Mouse (Mus musculus): ENCODE data around the gene Zpbp2.
"Not testable (repeated sequence)": the region's sequence is repeated elsewhere in the genome, so short reads cannot be mapped to it uniquely, and the experiment has no call there.

The Zpbp2 gene

GRCm38 (mm10) chr11:98590548-98591445 lies 39.9 kb downstream of the Zpbp2 start:
- DNase-seq (ENCODE audit: low read depth) = no peak

GRCm38 (mm10) chr11:98595021-98595420 lies 44.1 kb downstream of the Zpbp2 start:
- DNase-seq (ENCODE audit: low read depth) = no peak

- DNase-seq (ENCODE audit: low read depth) = no peak
Observed at GRCm38 (mm10) chr11:98595473-98595872, 44.6 kb downstream of the Zpbp2 start.

GRCm38 (mm10) chr11:98595955-98596354 lies 45.1 kb downstream of the Zpbp2 start:
- no peak for DNase-seq (ENCODE audit: low read depth)

- DNase-seq (ENCODE audit: low read depth) = peak; percentile 78
Observed at GRCm38 (mm10) chr11:98597363-98597762, 46.5 kb downstream of the Zpbp2 start.

GRCm38 (mm10) chr11:98597991-98598390 lies 47.1 kb downstream of the Zpbp2 start, which contains the start of gene Lrrc3c:
Gene Lrrc3c, plus strand, starts transcription at chr11:98598291.
- DNase-seq (ENCODE audit: low read depth) = no peak

GRCm38 (mm10) chr11:98598851-98599290 lies 48.0 kb downstream of the Zpbp2 start:
- DNase-seq (ENCODE audit: low read depth) = no peak

- no peak for DNase-seq (ENCODE audit: low read depth)
Observed at GRCm38 (mm10) chr11:98599291-98599690, 48.4 kb downstream of the Zpbp2 start.

GRCm38 (mm10) chr11:98602090-98602690 lies 51.3 kb downstream of the Zpbp2 start:
- DNase-seq (ENCODE audit: low read depth) = no peak

GRCm38 (mm10) chr11:98603953-98604352 lies 53.1 kb downstream of the Zpbp2 start:
- no peak for DNase-seq (ENCODE audit: low read depth)

- DNase-seq (ENCODE audit: low read depth) = not testable (repeated sequence)
Observed at GRCm38 (mm10) chr11:98604911-98605310, 54.0 kb downstream of the Zpbp2 start.

- DNase-seq (ENCODE audit: low read depth) = no peak
Observed at GRCm38 (mm10) chr11:98606763-98607162, 55.9 kb downstream of the Zpbp2 start.
